Mouse (Mus musculus): ENCODE measurements around the gene Ppdpf. TPM values are rescaled to one million over a fixed set of nuclear protein-coding genes. Genes with fewer than 3 reads are reported as not detected.

Gene Ppdpf
- polyA plus RNA-seq, 1 experiment from 2014 or later: 482 TPM

DNA sequence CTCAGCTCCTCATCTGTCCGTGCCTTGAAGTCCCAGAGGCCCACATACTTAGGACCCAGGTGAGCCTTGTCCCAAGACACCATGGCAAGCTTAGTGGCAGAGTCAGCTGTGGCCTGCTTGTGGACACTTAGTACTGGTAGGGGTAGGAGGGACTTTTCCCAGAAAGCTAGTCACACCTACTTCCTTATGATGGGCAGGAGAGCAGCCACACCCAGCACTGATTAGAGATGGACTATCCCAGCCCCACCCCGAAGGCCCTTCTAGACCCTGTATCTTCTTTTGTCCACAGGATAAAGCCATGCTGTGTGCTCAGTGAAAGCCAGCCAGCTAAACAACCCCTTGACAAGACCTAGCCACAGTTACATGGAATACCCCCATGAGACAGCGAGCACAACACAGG lies 15.4 kb downstream of the Ppdpf start, which contains the start of gene Ptk6:
Gene Ptk6, minus strand, starts transcription at position 368 of the 400 bp plus-strand sequence.
- Histone ChIP-seq H3K9me3 (no peaks in the 10 kb centered on the region), H3K4me2 (replicated peaks) (no peak within 1 kb of the TSS), H3K9ac (replicated peaks) (no peak within 1 kb of the TSS), H3K27me3 (0 out of 2 replicates have a peak, but pooled peaks cover 3% of the 10 kb centered on the region), H3K27ac (no peak within 1 kb of the TSS), H3K4me3 (replicated peaks) (no peak within 1 kb of the TSS), H3K4me1 (replicated peaks) (no peaks in the 10 kb centered on the region), H3K36me3 (no peaks in the 10 kb centered on the region)
- WGBS: 91% methylated on average over 3 of the region's 3 CpGs
- ATAC-seq: no peak

DNA sequence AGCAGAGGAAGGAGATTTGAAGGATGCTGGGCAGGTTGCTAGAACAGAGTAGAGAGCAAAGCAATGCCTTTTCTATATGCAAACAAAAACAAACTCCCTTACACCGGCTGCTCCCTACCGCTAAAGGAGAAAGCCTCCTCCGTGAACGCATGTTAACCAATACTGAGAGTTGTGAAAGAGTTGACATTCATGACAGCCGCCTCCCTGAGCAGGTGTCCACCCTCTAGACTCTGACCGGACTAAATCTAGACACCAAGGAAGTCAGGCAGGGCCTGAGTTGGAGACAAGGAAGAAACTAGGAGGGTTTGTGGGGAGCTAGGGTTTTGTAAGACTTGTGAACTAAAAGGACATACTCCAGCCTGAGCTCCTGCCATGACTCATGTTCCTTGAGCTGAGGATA lies 15.8 kb downstream of the Ppdpf start:
- no peak overlapping the region for H3K4me2 ChIP-seq (replicated peaks)
- H3K27me3 ChIP-seq: 0 out of 2 replicates have a peak, but pooled peaks cover 3% of the 10 kb centered on the region
- H3K4me3 ChIP-seq (replicated peaks): no peak overlapping the region
- 83% methylated on average over 6 of the region's 6 CpGs for WGBS
- no peak for ATAC-seq
- H3K27ac ChIP-seq: no peak overlapping the region
- H3K4me1 ChIP-seq (replicated peaks): no peaks in the 10 kb centered on the region
- no peaks in the 10 kb centered on the region for H3K36me3 ChIP-seq
- H3K9me3 ChIP-seq: no peaks in the 10 kb centered on the region
- no peak overlapping the region for H3K9ac ChIP-seq (replicated peaks)

DNA sequence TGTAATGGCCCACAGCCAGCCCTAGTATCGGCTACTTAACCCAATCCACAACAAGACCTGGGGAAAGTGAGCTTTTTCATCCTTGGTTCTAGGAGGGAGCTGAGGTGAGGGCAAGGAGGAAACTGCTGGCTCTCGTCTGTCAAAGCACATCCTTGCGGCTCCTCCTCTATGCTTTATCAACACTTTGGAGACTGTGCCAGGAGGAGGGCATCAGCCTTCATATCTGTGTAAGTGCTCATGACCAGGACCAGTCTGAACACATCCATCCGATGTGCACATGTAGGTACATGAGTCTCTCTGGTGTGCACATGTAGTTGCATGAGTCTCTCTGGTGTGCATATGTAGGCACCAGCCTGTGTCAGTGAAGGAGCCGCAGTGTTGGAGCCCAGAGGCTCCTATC lies 18.6 kb downstream of the Ppdpf start:
- WGBS: 89% methylated on average over 5 of the region's 5 CpGs
- no peak overlapping the region for H3K27ac ChIP-seq

DNA sequence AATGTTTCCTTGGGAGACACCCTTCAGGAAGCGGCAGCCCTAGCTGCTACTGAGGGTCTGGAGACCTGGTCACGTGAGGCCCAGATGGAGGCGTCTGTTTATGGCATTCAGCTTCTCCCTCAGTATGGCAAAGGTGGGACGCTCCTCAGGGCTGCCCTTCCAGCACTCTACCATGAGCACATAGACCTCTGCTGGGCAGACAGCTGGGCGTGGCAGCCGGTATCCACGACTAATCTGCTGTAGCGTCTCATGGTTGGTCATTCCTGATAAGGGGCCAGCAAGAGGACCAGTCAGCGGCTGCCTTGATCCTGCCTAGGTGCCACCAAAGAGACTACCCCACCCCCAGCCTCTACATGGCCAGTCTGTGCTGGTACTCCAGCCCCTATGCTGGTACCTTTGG lies 19.1 kb downstream of the Ppdpf start:
- H3K9me3 ChIP-seq: no peaks in the 10 kb centered on the region
- H3K4me2 ChIP-seq (replicated peaks): no peak overlapping the region
- H3K27me3 ChIP-seq: peaks cover 15% of the 10 kb centered on the region
- H3K27ac ChIP-seq: no peak overlapping the region
- H3K9ac ChIP-seq (replicated peaks): no peak overlapping the region
- ATAC-seq: no peak
- H3K4me1 ChIP-seq (replicated peaks): no peaks in the 10 kb centered on the region
- WGBS: 75% methylated on average over 9 of the region's 9 CpGs
- H3K36me3 ChIP-seq: no peaks in the 10 kb centered on the region
- no peak overlapping the region for H3K4me3 ChIP-seq (replicated peaks)

More for the DNA sequence above, 18.6 kb downstream of the Ppdpf start:
- Histone ChIP-seq H3K4me1 (replicated peaks) (no peaks in the 10 kb centered on the region), H3K36me3 (no peaks in the 10 kb centered on the region), H3K4me3 (replicated peaks) (no peak overlapping the region), H3K9ac (replicated peaks) (no peak overlapping the region), H3K9me3 (no peaks in the 10 kb centered on the region), H3K4me2 (replicated peaks) (no peak overlapping the region), H3K27me3 (peaks cover 11% of the 10 kb centered on the region)
- no peak for ATAC-seq

DNA sequence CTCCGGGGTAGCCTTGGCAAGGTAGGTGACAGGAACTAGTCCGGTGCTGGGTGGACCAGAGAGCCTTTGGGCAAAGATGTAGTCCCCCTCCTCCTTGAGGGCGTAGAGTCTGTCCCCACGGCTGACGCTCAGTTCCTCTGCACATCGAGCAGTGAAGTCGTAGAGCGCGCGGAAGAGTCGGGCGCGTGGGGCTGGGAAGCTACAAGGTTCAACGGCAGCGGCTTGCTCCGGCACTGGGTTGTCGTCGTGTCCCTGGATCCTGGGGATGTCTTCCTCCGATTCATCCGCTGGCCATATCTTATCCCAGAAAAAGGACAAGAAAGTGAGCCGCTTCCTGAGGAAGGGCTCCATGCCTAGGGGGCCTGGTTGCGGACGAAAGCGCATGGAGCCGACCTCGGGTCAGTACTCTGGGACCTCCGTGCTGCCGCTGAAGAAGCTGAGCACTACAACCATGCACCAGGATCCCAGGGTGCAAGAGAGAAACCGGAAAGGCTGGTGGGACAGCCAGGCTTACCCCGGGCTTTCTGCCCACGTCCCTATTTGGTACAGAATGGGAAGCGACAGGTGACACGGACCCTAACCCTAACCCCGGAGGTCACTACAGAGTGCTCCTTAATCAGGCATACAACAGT lies 25.5 kb downstream of the Ppdpf start:
- Histone ChIP-seq H3K4me2 (replicated peaks) (peak overlapping the region; percentile 47), H3K27ac (no peak overlapping the region), H3K27me3 (peaks cover 53% of the 10 kb centered on the region), H3K4me3 (replicated peaks) (peak overlapping the region; percentile 30), H3K4me1 (replicated peaks) (peaks cover 12% of the 10 kb centered on the region), H3K36me3 (no peaks in the 10 kb centered on the region), H3K9me3 (no peaks in the 10 kb centered on the region), H3K9ac (replicated peaks) (no peak overlapping the region; the same call in 1 of the 2 replicates)
- ATAC-seq: no peak
- 3% methylated on average over 34 of the region's 34 CpGs for WGBS

DNA sequence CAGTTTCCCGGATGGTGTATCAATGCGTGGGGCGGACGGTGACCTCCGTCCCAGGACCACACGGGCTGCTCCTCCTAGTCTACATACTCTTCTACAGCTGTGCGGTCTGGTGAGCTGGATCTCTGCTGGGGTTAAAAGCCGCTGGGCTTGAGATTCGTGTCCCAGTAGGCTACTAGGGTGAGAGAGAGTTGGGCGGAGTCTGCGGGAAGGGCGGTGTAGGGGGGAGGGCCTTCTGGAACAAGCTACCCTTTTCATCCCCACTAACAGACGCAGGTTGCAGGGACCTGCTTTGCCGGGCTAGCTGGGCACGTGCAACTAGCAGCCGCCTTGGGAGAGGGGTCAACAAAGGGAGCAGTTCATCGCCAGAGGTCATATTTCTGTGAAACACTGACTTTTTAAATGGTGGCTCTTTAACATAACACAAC lies 26.0 kb downstream of the Ppdpf start, which contains the start of gene Srms:
Gene Srms, minus strand, starts transcription at position 165 of the 425 bp plus-strand sequence.
- no peak within 1 kb of the TSS for H3K27ac ChIP-seq
- WGBS: under 1% methylated on average over 17 of the region's 17 CpGs
- peaks cover 52% of the 10 kb centered on the region for H3K27me3 ChIP-seq
- peak within 1 kb of the TSS; percentile 47 for H3K4me2 ChIP-seq (replicated peaks)
- no peak for ATAC-seq
- H3K4me1 ChIP-seq (replicated peaks): peaks cover 12% of the 10 kb centered on the region
- H3K9ac ChIP-seq (replicated peaks): no peak within 1 kb of the TSS; the same call in 1 of the 2 replicates
- peak within 1 kb of the TSS; percentile 30 for H3K4me3 ChIP-seq (replicated peaks)
- H3K9me3 ChIP-seq: no peaks in the 10 kb centered on the region
- H3K36me3 ChIP-seq: no peaks in the 10 kb centered on the region

DNA sequence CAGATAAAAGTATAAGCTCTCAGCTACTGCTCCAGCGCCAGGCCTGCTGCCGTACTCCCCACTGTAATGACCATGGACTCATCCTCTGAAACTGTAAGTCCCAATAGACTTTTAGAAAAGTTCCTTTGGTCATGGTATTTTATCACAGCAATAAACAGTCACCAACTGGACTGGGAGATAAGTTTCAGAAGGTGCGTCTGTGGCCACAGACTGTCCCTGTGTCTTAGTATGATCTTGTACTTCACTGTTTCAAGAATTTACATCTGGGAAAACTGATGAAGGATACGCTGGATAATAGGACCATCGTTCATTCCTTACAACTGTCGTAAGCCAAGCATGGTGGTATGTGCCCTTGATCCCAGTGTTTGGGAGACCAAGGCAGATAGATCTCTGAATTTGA lies 29.0 kb downstream of the Ppdpf start:
- 88% methylated on average over 6 of the region's 6 CpGs for WGBS
- Histone ChIP-seq H3K27me3 (peaks cover 53% of the 10 kb centered on the region), H3K4me3 (replicated peaks) (no peak overlapping the region)

DNA sequence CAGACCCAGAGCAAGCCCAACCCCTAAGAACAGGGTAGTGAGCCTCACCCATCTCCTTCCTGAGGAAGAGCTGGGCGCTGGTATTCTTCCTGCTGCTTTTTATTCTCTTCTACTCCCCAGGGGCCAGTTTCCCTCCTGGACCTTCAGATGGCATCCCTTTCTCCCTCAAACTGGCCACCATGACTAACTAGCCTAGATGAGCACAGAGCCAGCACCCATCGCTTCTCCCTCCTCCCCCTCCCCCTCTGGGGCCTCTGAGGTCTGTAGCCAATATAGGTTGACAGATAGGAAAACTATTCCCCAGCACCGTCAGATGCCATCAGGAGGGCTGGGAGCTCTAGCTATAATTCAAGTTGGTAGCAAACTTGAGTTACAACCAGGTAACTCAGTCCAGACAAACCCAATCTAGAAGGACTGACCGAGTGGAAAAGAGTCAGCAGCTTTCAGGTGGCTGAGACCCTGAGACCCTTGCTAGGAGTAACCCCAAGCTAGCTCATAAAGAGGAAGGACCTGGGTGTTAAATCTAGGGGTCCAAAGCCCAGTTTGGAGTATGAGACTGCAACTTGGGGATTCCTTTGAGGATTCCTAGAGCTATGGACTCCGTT lies 31.9 kb downstream of the Ppdpf start:
- Histone ChIP-seq H3K4me3 (replicated peaks) (no peak overlapping the region), H3K9ac (replicated peaks) (no peak overlapping the region), H3K4me1 (replicated peaks) (peaks cover 13% of the 10 kb centered on the region), H3K9me3 (no peaks in the 10 kb centered on the region), H3K27me3 (peaks cover 24% of the 10 kb centered on the region), H3K4me2 (replicated peaks) (no peak overlapping the region), H3K27ac (no peak overlapping the region), H3K36me3 (no peaks in the 10 kb centered on the region)
- ATAC-seq: no peak
- 67% methylated on average over 5 of the region's 5 CpGs for WGBS

More for the DNA sequence above, 29.0 kb downstream of the Ppdpf start:
- H3K4me2 ChIP-seq (replicated peaks): no peak overlapping the region
- H3K9me3 ChIP-seq: no peaks in the 10 kb centered on the region
- peaks cover 25% of the 10 kb centered on the region for H3K4me1 ChIP-seq (replicated peaks)
- no peak overlapping the region for H3K9ac ChIP-seq (replicated peaks)
- H3K27ac ChIP-seq: no peak overlapping the region
- H3K36me3 ChIP-seq: no peaks in the 10 kb centered on the region
- no peak for ATAC-seq

DNA sequence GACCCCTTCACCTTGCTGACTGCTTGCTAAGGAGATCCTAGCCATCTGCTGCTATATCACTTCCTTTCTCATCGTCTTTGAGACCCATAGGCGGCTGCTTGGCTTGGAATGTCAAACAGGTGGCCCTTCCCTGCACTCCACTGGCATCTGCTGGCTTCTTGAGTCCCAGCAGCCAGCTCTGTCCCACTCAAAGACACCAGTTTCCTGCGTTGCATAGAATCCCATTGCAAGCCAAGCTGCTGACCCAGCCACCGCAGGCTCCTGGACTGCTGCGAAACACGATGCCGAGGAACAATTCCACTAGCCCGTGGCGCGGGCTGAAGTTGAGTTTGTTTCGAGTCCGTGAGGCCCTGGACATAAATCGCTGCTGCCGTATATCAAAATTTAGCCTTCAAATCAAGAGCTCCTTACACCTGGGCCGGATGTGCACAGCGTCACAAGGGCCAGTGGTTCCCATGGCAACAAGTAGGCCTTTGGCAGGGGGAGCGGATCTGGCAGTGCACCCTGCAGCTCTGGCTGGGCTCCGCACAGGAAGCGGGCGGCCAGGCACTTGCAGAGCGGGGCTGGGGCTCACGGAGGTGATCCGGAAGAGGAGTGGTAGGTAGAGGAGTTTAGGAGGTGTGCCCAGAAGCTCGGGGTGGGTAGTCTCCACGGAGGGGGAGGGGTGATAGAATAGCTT lies 32.6 kb downstream of the Ppdpf start, which contains the start of gene Fndc11:
Gene Fndc11, plus strand, starts transcription at position 476 of the 679 bp plus-strand sequence.
- no peaks in the 10 kb centered on the region for H3K9me3 ChIP-seq
- H3K36me3 ChIP-seq: no peaks in the 10 kb centered on the region
- 4% methylated on average over 25 of the region's 25 CpGs for WGBS
- peaks cover 17% of the 10 kb centered on the region for H3K27me3 ChIP-seq
- peaks cover 13% of the 10 kb centered on the region for H3K4me1 ChIP-seq (replicated peaks)
- peak within 1 kb of the TSS; percentile 34 for H3K4me3 ChIP-seq (replicated peaks)
- H3K4me2 ChIP-seq (replicated peaks): peak within 1 kb of the TSS; percentile 62
- ATAC-seq: peak; percentile 88
- peak within 1 kb of the TSS; percentile 56 for H3K9ac ChIP-seq (replicated peaks)
- H3K27ac ChIP-seq: no peak within 1 kb of the TSS

DNA sequence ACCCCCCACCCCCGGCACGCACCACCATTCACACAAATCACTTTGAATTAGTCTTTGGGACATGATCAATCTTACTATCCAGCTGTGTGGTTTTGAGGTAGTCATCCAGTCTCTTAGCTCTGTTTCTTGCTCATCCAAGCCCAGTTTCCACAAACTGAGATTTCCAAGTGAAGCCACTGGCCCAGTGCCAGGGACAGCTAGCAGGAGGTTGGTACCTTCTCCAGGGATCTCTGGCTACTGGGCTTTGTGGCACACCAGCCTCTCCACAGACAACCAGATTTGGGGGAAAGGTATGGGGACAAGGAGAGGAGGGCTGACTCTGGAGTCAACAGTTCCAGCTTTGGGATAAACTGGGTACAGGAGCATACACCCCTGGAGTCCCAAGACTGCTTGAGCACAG lies 33.3 kb downstream of the Ppdpf start:
- Histone ChIP-seq H3K4me2 (replicated peaks) (peak overlapping the region; percentile 62), H3K4me1 (replicated peaks) (peaks cover 13% of the 10 kb centered on the region), H3K27ac (no peak overlapping the region), H3K27me3 (peaks cover 14% of the 10 kb centered on the region), H3K36me3 (no peaks in the 10 kb centered on the region), H3K9me3 (no peaks in the 10 kb centered on the region), H3K9ac (replicated peaks) (peak overlapping the region; percentile 56; the same call in 1 of the 2 replicates), H3K4me3 (replicated peaks) (peak overlapping the region; percentile 34)
- ATAC-seq: no peak
- 54% methylated on average over 2 of the region's 2 CpGs for WGBS

DNA sequence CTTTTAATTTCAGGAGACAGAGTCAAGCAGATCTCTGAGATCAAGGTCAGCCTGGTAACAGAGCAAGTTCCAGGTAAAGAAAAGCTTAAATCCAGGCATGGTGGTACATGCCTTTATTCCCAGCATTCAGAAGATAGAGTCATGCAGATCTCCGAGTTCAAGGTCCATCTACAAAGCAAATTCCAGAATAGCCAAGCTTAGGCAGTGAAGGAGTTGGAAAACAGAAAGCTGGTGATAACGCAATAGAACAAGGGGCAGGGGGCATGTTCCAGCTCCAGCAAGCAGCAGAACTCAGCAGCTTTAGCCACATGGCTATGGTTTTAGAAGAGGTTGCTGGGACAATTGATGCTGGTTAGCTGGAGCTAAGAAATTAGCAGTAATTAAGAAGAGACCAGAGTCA lies 37.9 kb downstream of the Ppdpf start:
- no peak overlapping the region for H3K4me2 ChIP-seq (replicated peaks)
- WGBS: 82% methylated on average over 2 of the region's 2 CpGs
- no peak for ATAC-seq

DNA sequence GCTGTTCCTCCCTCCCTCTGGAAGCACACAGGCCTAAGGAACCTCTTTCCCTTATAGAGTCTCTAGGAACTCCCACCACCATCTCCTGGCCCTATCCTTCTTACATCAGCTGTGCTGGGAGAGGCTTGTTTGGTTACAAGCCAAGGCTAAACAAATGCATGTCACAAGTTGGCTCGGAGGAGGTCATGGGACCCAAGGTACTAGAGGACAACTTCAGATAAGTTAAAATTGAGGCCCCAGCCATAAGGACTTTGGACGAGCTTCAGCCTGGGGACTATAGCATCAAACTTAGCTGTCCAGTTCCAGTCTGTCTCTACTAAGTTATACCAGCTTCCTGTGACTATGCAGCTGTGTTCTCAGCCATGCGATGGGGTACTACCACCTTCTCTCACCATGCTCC lies 40.1 kb downstream of the Ppdpf start:
- Histone ChIP-seq H3K27me3 (no peaks in the 10 kb centered on the region), H3K4me1 (replicated peaks) (no peaks in the 10 kb centered on the region), H3K9me3 (no peaks in the 10 kb centered on the region), H3K4me3 (replicated peaks) (no peak overlapping the region), H3K27ac (no peak overlapping the region), H3K9ac (replicated peaks) (no peak overlapping the region), H3K4me2 (replicated peaks) (no peak overlapping the region), H3K36me3 (no peaks in the 10 kb centered on the region)
- WGBS: 85% methylated on average over 3 of the region's 3 CpGs
- no peak for ATAC-seq

More for the DNA sequence above, 37.9 kb downstream of the Ppdpf start:
- Histone ChIP-seq H3K4me1 (replicated peaks) (peaks cover 6% of the 10 kb centered on the region), H3K36me3 (no peaks in the 10 kb centered on the region), H3K9ac (replicated peaks) (no peak overlapping the region), H3K27me3 (0 out of 2 replicates have a peak, but pooled peaks cover 4% of the 10 kb centered on the region), H3K9me3 (no peaks in the 10 kb centered on the region), H3K27ac (no peak overlapping the region), H3K4me3 (replicated peaks) (no peak overlapping the region)

Measured in midbrain, embryonic 13.5 days (tissue).